Mouse (Mus musculus) liver, postnatal 0 days (tissue): ENCODE results near the gene Pecam1. TPM values are rescaled to one million over a fixed set of nuclear protein-coding genes. Genes with fewer than 3 reads are reported as not detected.
"Not testable (repeated sequence)": the region's sequence is repeated elsewhere in the genome, so short reads cannot be mapped to it uniquely, and the experiment has no call there.

Experiments used
- ATAC-seq: fragments of 200-750 bp; cut with Nextera tagmentation; 2 replicates; pipeline ENCODE4 v1.8.0; 2017; ENCODE audit warnings: mild to moderate bottlenecking, moderate library complexity
- DNase-seq: peaks from one replicate; pipeline ENCODE4 v3.0.0-alpha.2; 2016
- H3K27ac ChIP-seq: fragments of 300-500 bp; sonication (generic); 2 replicates; pipeline ENCODE4 v1.5.1; 2014; ENCODE audit warnings: antibody characterized with exemption, moderate library complexity, mild to moderate bottlenecking, low read depth
- H3K27me3 ChIP-seq: fragments of 300-500 bp; sonication (generic); 2 replicates; pipeline ENCODE4 v1.6.1; 2014; ENCODE audit warnings: low read length, control low read depth, mixed read lengths; ENCODE audit not compliant: insufficient read depth
- H3K36me3 ChIP-seq: fragments of 300-500 bp; sonication (generic); replicated peaks from 2 replicates; pipeline ENCODE4 v1.6.1; 2014; ENCODE audit warnings: mild to moderate bottlenecking, control low read depth, low read length, moderate library complexity, mixed read lengths; ENCODE audit not compliant: insufficient read depth
- H3K4me1 ChIP-seq: fragments of 300-500 bp; sonication (generic); 2 replicates; pipeline ENCODE4 v1.6.1; 2014; ENCODE audit warnings: antibody characterized with exemption, mild to moderate bottlenecking, control low read depth; ENCODE audit not compliant: insufficient read depth
- H3K4me2 ChIP-seq: fragments of 300-500 bp; sonication (generic); 2 replicates; pipeline ENCODE4 v1.6.1; 2014; ENCODE audit warnings: low read depth, mild to moderate bottlenecking, low read length, moderate library complexity, mixed read lengths
- H3K4me3 ChIP-seq: fragments of 300-500 bp; sonication (generic); 2 replicates; pipeline ENCODE4 v1.5.1; 2014; ENCODE audit warnings: low read depth, low read length
- H3K9ac ChIP-seq: fragments of 300-500 bp; sonication (generic); replicated peaks from 2 replicates; pipeline ENCODE4 v1.6.1; 2014; ENCODE audit warnings: mild to moderate bottlenecking, moderate library complexity
- H3K9me3 ChIP-seq: fragments of 300-500 bp; sonication (generic); 2 replicates; pipeline ENCODE4 v1.6.1; 2016; ENCODE audit warnings: mild to moderate bottlenecking, control low read depth, low read length, mixed read lengths
- CTCF ChIP-seq: sonication (generic); IDR thresholded peaks from 2 replicates; pipeline ENCODE4 v1.5.1; 2016; ENCODE audit warnings: antibody characterized with exemption, low read depth
- EP300 ChIP-seq: IDR thresholded peaks from 2 replicates; pipeline ENCODE4 v1.6.1; 2016; ENCODE audit warnings: antibody characterized with exemption, low read depth, mild to moderate bottlenecking
- WGBS: fragments of 180-500 bp; shearing (Covaris S2); extraction: QIAGEN DNeasy Blood & Tissue Kit; methylation state at CpG from one replicate; pipeline ENCODE4 v1.1.7; 2014; ENCODE audit not compliant: insufficient replicate concordance; 5-methylcytosine and 5-hydroxymethylcytosine counted together
- polyA plus RNA-seq: library from polyadenylated mRNA; unstranded; fragments of >200 nt; fragmentation: Nextera tagmentation; extraction: Ambion mirVana; gene quantifications from 2 replicates; pipeline ENCODE4 v1.2.1, GENCODE M21; 2015

Gene Pecam1
- polyA plus RNA-seq, 1 experiment from 2014 or later, result 9.2 TPM

DNA sequence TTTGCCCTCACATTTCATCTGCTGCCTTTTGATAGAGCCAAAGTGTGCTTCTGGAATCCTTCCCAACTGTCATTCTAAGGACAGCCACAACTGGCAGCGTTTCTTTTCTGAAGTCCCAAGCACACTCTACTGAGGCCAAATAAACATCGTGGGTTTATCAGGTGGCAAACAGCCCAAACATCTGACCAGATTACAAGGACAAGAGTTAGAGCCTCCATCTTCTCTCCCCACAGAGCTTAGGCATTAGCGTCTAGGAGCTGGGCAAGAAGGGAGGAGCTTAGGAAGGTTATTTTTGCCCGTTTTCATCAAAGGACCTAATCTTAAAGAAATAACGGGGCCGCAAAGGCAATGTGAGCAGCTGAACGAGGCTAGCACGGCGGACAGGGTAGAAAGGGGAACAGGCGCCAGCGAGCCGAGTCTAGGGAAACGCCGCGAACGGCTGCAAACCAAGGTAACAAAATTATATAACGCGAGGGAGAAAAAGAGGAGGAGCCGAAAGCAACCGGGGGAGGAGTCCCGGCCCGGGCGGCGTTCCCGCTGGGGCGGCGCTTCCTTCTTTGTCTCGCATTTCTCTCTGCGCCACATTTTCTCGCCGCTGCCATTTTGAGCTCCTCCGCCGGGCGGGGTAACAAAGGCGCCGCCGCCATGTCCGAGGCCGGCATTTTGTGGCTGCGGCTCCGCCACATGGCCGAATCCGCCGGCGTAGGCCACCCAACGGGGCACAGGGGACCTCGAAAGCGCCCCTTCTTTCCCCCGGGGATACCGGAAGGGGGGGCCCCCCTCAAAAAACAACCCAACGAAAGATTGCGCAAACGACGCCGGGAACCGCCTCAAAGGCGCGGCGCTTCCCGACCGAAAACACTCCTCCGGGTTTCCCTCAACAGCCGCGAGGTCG is 37.0 kb upstream of the Pecam1 start:
- ATAC-seq, result peak; percentile 28
- Histone ChIP-seq H3K4me2 (peak overlapping the region; percentile 79), H3K4me3 (peak overlapping the region; percentile 93), H3K4me1 (peaks cover 21% of the 10 kb centered on the region), H3K36me3 (peaks cover 48% of the 10 kb centered on the region), H3K9me3 (no peaks in the 10 kb centered on the region), H3K9ac (peak overlapping the region; percentile 99), H3K27me3 (no peaks in the 10 kb centered on the region), H3K27ac (peak overlapping the region; percentile 100)
- WGBS, result 0% methylated on average over 65 of the region's 65 CpGs
- TF ChIP-seq EP300 (no peak), CTCF (no peak)
- DNase-seq, result peak; percentile 94

GRCm38 (mm10) chr11:106785043-106785442 is 34.6 kb upstream of the Pecam1 start:
- H3K9ac ChIP-seq, result no peak overlapping the region
- no peaks in the 10 kb centered on the region for H3K9me3 ChIP-seq
- H3K4me1 ChIP-seq, result peaks cover 19% of the 10 kb centered on the region
- no peak overlapping the region for H3K27ac ChIP-seq
- no peak for ATAC-seq
- no peak for DNase-seq
- H3K27me3 ChIP-seq, result no peaks in the 10 kb centered on the region
- H3K4me2 ChIP-seq, result no peak overlapping the region
- TF ChIP-seq EP300, result no peak
- TF ChIP-seq CTCF, result no peak
- peaks cover 66% of the 10 kb centered on the region for H3K36me3 ChIP-seq
- no peak overlapping the region for H3K4me3 ChIP-seq
- WGBS, result 74% methylated on average over 1 of the region's 1 CpGs

- Histone ChIP-seq H3K4me3 (no peak overlapping the region), H3K9ac (no peak overlapping the region), H3K9me3 (no peaks in the 10 kb centered on the region), H3K27ac (no peak overlapping the region), H3K4me2 (no peak overlapping the region), H3K27me3 (no peaks in the 10 kb centered on the region), H3K36me3 (peaks cover 68% of the 10 kb centered on the region), H3K4me1 (peaks cover 22% of the 10 kb centered on the region)
- DNase-seq, result no peak
- WGBS, result 83% methylated on average over 2 of the region's 2 CpGs
- TF ChIP-seq CTCF (no peak), EP300 (no peak)
- ATAC-seq, result no peak
These were observed 34.0 kb upstream of the Pecam1 start for GRCm38 (mm10) chr11:106784476-106784875.

- 85% methylated on average over 9 of the region's 9 CpGs for WGBS
- peaks cover 22% of the 10 kb centered on the region for H3K4me1 ChIP-seq
- no peaks in the 10 kb centered on the region for H3K27me3 ChIP-seq
- no peaks in the 10 kb centered on the region for H3K9me3 ChIP-seq
- TF ChIP-seq EP300 (no peak), CTCF (no peak)
- no peak overlapping the region for H3K4me3 ChIP-seq
- 0 out of 2 replicates have a peak overlapping the region, but pooled peaks have one; percentile 7 for H3K27ac ChIP-seq
- no peak for ATAC-seq
- no peak overlapping the region for H3K9ac ChIP-seq
- DNase-seq, result no peak
- no peak overlapping the region for H3K4me2 ChIP-seq
- H3K36me3 ChIP-seq, result peaks cover 68% of the 10 kb centered on the region
These were observed 32.7 kb upstream of the Pecam1 start for GRCm38 (mm10) chr11:106782841-106783764.

GRCm38 (mm10) chr11:106782271-106782670 is 31.8 kb upstream of the Pecam1 start:
- H3K4me1 ChIP-seq, result peaks cover 27% of the 10 kb centered on the region
- not testable (repeated sequence) for ATAC-seq
- WGBS, result 88% methylated on average over 7 of the region's 7 CpGs

GRCm38 (mm10) chr11:106780590-106781220 is 30.3 kb upstream of the Pecam1 start:
- Histone ChIP-seq H3K36me3 (peaks cover 63% of the 10 kb centered on the region), H3K9ac (no peak overlapping the region), H3K4me3 (no peak overlapping the region), H3K4me1 (peaks cover 22% of the 10 kb centered on the region), H3K4me2 (peak overlapping the region; percentile 88; the same call in 1 of the 2 replicates), H3K9me3 (no peaks in the 10 kb centered on the region), H3K27ac (peak overlapping the region; percentile 93; the same call in 1 of the 2 replicates), H3K27me3 (no peaks in the 10 kb centered on the region)
- ATAC-seq, result no peak
- 81% methylated on average over 6 of the region's 6 CpGs for whole genome bisulfite sequencing
- TF ChIP-seq EP300 (no peak), CTCF (no peak)
- DNase-seq, result no peak

More at GRCm38 (mm10) chr11:106782271-106782670, 31.8 kb upstream of the Pecam1 start:
- not testable (repeated sequence) for DNase-seq, H3K9ac ChIP-seq, H3K27ac ChIP-seq, H3K4me3 ChIP-seq, H3K9me3 ChIP-seq, H3K4me2 ChIP-seq, H3K27me3 ChIP-seq
- H3K36me3 ChIP-seq, result peaks cover 68% of the 10 kb centered on the region
